Mouse (Mus musculus) layer of hippocampus, adult 2 months (tissue): ENCODE results near the gene Lamp2. TPM values are rescaled to one million over a fixed set of nuclear protein-coding genes. Genes with fewer than 3 reads are reported as not detected.
"Not testable (repeated sequence)": the region's sequence is repeated elsewhere in the genome, so short reads cannot be mapped to it uniquely, and the experiment has no call there.

ENCODE experiments used
- DNase-seq, 2 experiments: peaks; one replicate each; pipeline ENCODE4 v3.0.0; 2022; ENCODE audit warnings: low spot score in 2 of 2
- H3K27ac ChIP-seq: fragments of 200-600 bp; 2 replicates; pipeline ENCODE4 v1.8.1; 2022
- H3K4me3 ChIP-seq: fragments of 200-600 bp; 2 replicates; pipeline ENCODE4 v1.8.1; 2022; ENCODE audit warnings: mild to moderate bottlenecking
- CTCF ChIP-seq: fragments of 200-600 bp; conservative IDR thresholded peaks from 2 replicates; pipeline ENCODE4 v1.8.1; 2022; ENCODE audit warnings: antibody characterized with exemption, mild to moderate bottlenecking, moderate library complexity
- long read RNA-seq, 2 experiments: library from polyadenylated mRNA; stranded (forward); transcript quantifications; one replicate each; pipeline ENCODE4 v2.0.0; 2021; ENCODE audit warnings: borderline mapping rate in 2 of 2
- total RNA-seq, 2 experiments: library from RNA; stranded (reverse); gene quantifications; 2 replicates each; pipeline ENCODE4 v1.2.3; 2021

Gene Lamp2
- total RNA-seq, result 10 to 100 TPM; 67.0 to 69.1 TPM
- long read RNA-seq, experiment 1, transcript Lamp2-202 (9 exons, 3,604 nt), result major isoform, 28 of 67 reads
- long read RNA-seq, experiment 1, transcript Lamp2-203 (9 exons, 2,184 nt), result minor isoform, 13 of 67 reads
- long read RNA-seq, experiment 1, transcript Lamp2-201 (9 exons, 1,769 nt), result minor isoform, 16 of 67 reads
- long read RNA-seq, experiment 1, partial matches to known transcripts, result 4 of 67 reads
- long read RNA-seq, experiment 1, other reads (novel, unspliced or antisense), result 6 of 67 reads
- long read RNA-seq, experiment 2, transcript Lamp2-201 (9 exons, 1,769 nt), result minor isoform, 22 of 109 reads
- long read RNA-seq, experiment 2, transcript Lamp2-203 (9 exons, 2,184 nt), result minor isoform, 35 of 109 reads
- long read RNA-seq, experiment 2, transcript Lamp2-202 (9 exons, 3,604 nt), result major isoform, 45 of 109 reads
- long read RNA-seq, experiment 2, partial matches to known transcripts, result 1 of 109 reads
- long read RNA-seq, experiment 2, other reads (novel, unspliced or antisense), result 6 of 109 reads

- DNase-seq, result peak; percentile 64 to 82
- Histone ChIP-seq H3K27ac (peak within 1 kb of the TSS; percentile 86), H3K4me3 (peak within 1 kb of the TSS; percentile 71)
- TF ChIP-seq CTCF, result no peak
Measured at GRCm38 (mm10) chrX:38455890-38456634, at the start of gene Lamp2. TSS of gene Lamp2 (minus strand) at chrX:38456454.

GRCm38 (mm10) chrX:38504846-38505245 is 48.6 kb upstream of the Lamp2 start:
- Histone ChIP-seq H3K27ac (no peak overlapping the region), H3K4me3 (no peak overlapping the region)
- no peak for TF ChIP-seq CTCF
- no peak for DNase-seq

- peak; percentile 45 for TF ChIP-seq CTCF
- DNase-seq, H3K27ac ChIP-seq, H3K4me3 ChIP-seq: not testable (repeated sequence)
Measured at GRCm38 (mm10) chrX:38502182-38502581, 45.9 kb upstream of the Lamp2 start.

- not testable (repeated sequence) for DNase-seq, H3K27ac ChIP-seq, H3K4me3 ChIP-seq
Measured at GRCm38 (mm10) chrX:38485464-38485863, 29.2 kb upstream of the Lamp2 start.

- H3K4me3 ChIP-seq, result no peak overlapping the region
- no peak for TF ChIP-seq CTCF
- H3K27ac ChIP-seq, result no peak overlapping the region
- no peak for DNase-seq
Measured at GRCm38 (mm10) chrX:38478583-38478982, 22.3 kb upstream of the Lamp2 start.

GRCm38 (mm10) chrX:38473537-38474299 is 17.5 kb upstream of the Lamp2 start:
- Histone ChIP-seq H3K27ac (peak overlapping the region; percentile 89), H3K4me3 (peak overlapping the region; percentile 68)
- peak; percentile 80 for TF ChIP-seq CTCF
- DNase-seq, result peak; percentile 41 to 50

GRCm38 (mm10) chrX:38473164-38473536 is 16.9 kb upstream of the Lamp2 start:
- TF ChIP-seq CTCF, result no peak
- Histone ChIP-seq H3K4me3 (peak overlapping the region; percentile 68), H3K27ac (peak overlapping the region; percentile 89; the same call in 1 of the 2 replicates)
- no peak for DNase-seq

- H3K27ac ChIP-seq, result no peak overlapping the region
- no peak for TF ChIP-seq CTCF
- DNase-seq, result no peak
- H3K4me3 ChIP-seq, result no peak overlapping the region
Measured at GRCm38 (mm10) chrX:38466236-38466635, 10.0 kb upstream of the Lamp2 start.

GRCm38 (mm10) chrX:38463160-38463559 is 6.9 kb upstream of the Lamp2 start:
- DNase-seq, result no peak
- Histone ChIP-seq H3K27ac (no peak overlapping the region), H3K4me3 (no peak overlapping the region)
- no peak for TF ChIP-seq CTCF

- DNase-seq, result no peak
- H3K27ac ChIP-seq, result no peak overlapping the region
- H3K4me3 ChIP-seq, result no peak overlapping the region
- no peak for TF ChIP-seq CTCF
Measured at GRCm38 (mm10) chrX:38462101-38462500, 5.8 kb upstream of the Lamp2 start.

GRCm38 (mm10) chrX:38460887-38461286 is 4.6 kb upstream of the Lamp2 start:
- Histone ChIP-seq H3K4me3 (no peak overlapping the region), H3K27ac (no peak overlapping the region)
- DNase-seq, result no peak
- no peak for TF ChIP-seq CTCF

- H3K27ac ChIP-seq, result no peak overlapping the region
- H3K4me3 ChIP-seq, result no peak overlapping the region
- DNase-seq, result no peak
- TF ChIP-seq CTCF, result no peak
Measured at GRCm38 (mm10) chrX:38459076-38459475, 2.8 kb upstream of the Lamp2 start.

- no peak for DNase-seq
- no peak for TF ChIP-seq CTCF
- Histone ChIP-seq H3K4me3 (no peak overlapping the region), H3K27ac (no peak overlapping the region)
Measured at GRCm38 (mm10) chrX:38456635-38457006, 367 bp upstream of the Lamp2 start.
